Mouse (Mus musculus) liver, postnatal 0 days (tissue): ENCODE measurements around the gene Lrrc1.

ENCODE experiments used
- CTCF ChIP-seq: sonication (generic); IDR thresholded peaks from 2 replicates; pipeline ENCODE4 v1.5.1; 2016; ENCODE audit warnings: antibody characterized with exemption, low read depth
- EP300 ChIP-seq: IDR thresholded peaks from 2 replicates; pipeline ENCODE4 v1.6.1; 2016; ENCODE audit warnings: antibody characterized with exemption, low read depth, mild to moderate bottlenecking

DNA sequence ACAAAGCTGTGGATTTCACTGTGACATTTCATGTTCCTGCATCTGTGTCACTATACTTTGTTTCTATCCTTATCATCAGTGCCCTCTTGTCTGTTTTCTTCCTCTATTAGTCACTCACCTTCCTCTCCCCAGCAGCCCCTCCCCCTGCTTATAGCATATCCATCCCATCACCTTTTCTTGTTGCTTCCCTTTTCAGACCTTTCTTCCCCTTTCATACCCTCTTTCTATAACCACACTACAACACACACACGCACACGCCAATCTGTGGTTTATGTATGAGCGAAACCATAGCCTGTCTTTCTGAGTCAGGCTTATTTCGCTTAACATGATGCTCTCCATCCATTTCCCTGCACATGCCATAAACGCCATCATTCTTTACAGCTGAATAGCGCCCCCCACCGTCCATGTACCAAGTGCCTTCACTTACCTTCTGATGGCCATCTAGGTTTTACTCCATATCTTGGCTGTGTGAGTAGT, 6.4 kb upstream of the Lrrc1 start:
- TF ChIP-seq CTCF: peak; percentile 44
- TF ChIP-seq EP300: no peak
